Mouse (Mus musculus): ENCODE measurements around the gene Actn1. TPM values are rescaled to one million over a fixed set of nuclear protein-coding genes. Genes with fewer than 3 reads are reported as not detected.
A peak's percentile ranks its signal among the peaks of the same experiment; 100 is the strongest.
"Not testable (repeated sequence)": the region's sequence is repeated elsewhere in the genome, so short reads cannot be mapped to it uniquely, and the experiment has no call there.

Actn1 gene
- polyA plus RNA-seq (2012; ENCODE audit: insufficient read depth, low replicate concordance): 408 and 519 TPM in 2 replicates

GRCm38 (mm10) chr12:80260056-80260743 lies at the start of gene Actn1:
Actn1 (minus strand) TSS chr12:80260371.
- Histone ChIP-seq H3K4me1 (peaks cover 49% of the 10 kb centered on the region), H3K36me3 (replicated peaks; ENCODE audit: low read length) (peaks cover 16% of the 10 kb centered on the region), H3K9me3 (no peaks in the 10 kb centered on the region), H3K4me3 (replicated peaks) (peak within 1 kb of the TSS; percentile 99), H3K27me3 (replicated peaks) (peaks cover 28% of the 10 kb centered on the region)
- TF ChIP-seq GATA1 (IDR thresholded peaks at IDR 0.05; ENCODE audit: borderline replicate concordance, low read length): no peak
- TF ChIP-seq FLI1 (IDR thresholded peaks at IDR 0.05; ENCODE audit: low read length): no peak

- H3K9me3 ChIP-seq: peaks cover 28% of the 10 kb centered on the region
- TF ChIP-seq GATA1 (IDR thresholded peaks at IDR 0.05; ENCODE audit: borderline replicate concordance, low read length) (no peak), FLI1 (IDR thresholded peaks at IDR 0.05; ENCODE audit: low read length) (no peak)
- no peak overlapping the region for H3K4me3 ChIP-seq (replicated peaks)
- H3K36me3 ChIP-seq (replicated peaks; ENCODE audit: low read length): no peaks in the 10 kb centered on the region
- H3K4me1 ChIP-seq: no peaks in the 10 kb centered on the region
- peaks cover 8% of the 10 kb centered on the region for H3K27me3 ChIP-seq (replicated peaks)
Observed at GRCm38 (mm10) chr12:80307556-80307955, 47.4 kb upstream of the Actn1 start.

- Histone ChIP-seq H3K4me3 (replicated peaks) (no peak overlapping the region), H3K9me3 (peaks cover 28% of the 10 kb centered on the region), H3K36me3 (replicated peaks; ENCODE audit: low read length) (no peaks in the 10 kb centered on the region), H3K4me1 (peaks cover 5% of the 10 kb centered on the region), H3K27me3 (replicated peaks) (peaks cover 24% of the 10 kb centered on the region)
- TF ChIP-seq FLI1 (IDR thresholded peaks at IDR 0.05; ENCODE audit: low read length) (no peak), GATA1 (IDR thresholded peaks at IDR 0.05; ENCODE audit: borderline replicate concordance, low read length) (no peak)
Observed at GRCm38 (mm10) chr12:80304518-80304917, 44.3 kb upstream of the Actn1 start.

GRCm38 (mm10) chr12:80300833-80301456 lies 40.8 kb upstream of the Actn1 start:
- Histone ChIP-seq H3K9me3 (peaks cover 21% of the 10 kb centered on the region), H3K36me3 (replicated peaks; ENCODE audit: low read length) (no peaks in the 10 kb centered on the region), H3K4me1 (peaks cover 5% of the 10 kb centered on the region), H3K27me3 (replicated peaks) (peaks cover 38% of the 10 kb centered on the region), H3K4me3 (replicated peaks) (peak overlapping the region; percentile 17)
- TF ChIP-seq FLI1 (IDR thresholded peaks at IDR 0.05; ENCODE audit: low read length) (no peak), GATA1 (IDR thresholded peaks at IDR 0.05; ENCODE audit: borderline replicate concordance, low read length) (no peak)

- H3K27me3 ChIP-seq (replicated peaks): peaks cover 37% of the 10 kb centered on the region
- H3K4me1 ChIP-seq: peaks cover 9% of the 10 kb centered on the region
- TF ChIP-seq FLI1 (IDR thresholded peaks at IDR 0.05; ENCODE audit: low read length) (no peak), GATA1 (IDR thresholded peaks at IDR 0.05; ENCODE audit: borderline replicate concordance, low read length) (no peak)
- peaks cover 2% of the 10 kb centered on the region for H3K9me3 ChIP-seq
- no peaks in the 10 kb centered on the region for H3K36me3 ChIP-seq (replicated peaks; ENCODE audit: low read length)
- no peak overlapping the region for H3K4me3 ChIP-seq (replicated peaks)
Observed at GRCm38 (mm10) chr12:80298714-80299113, 38.5 kb upstream of the Actn1 start.

- H3K4me1 ChIP-seq: peaks cover 41% of the 10 kb centered on the region
- no peak overlapping the region for H3K4me3 ChIP-seq (replicated peaks)
- TF ChIP-seq FLI1 (IDR thresholded peaks at IDR 0.05; ENCODE audit: low read length): no peak
- no peak for TF ChIP-seq GATA1 (IDR thresholded peaks at IDR 0.05; ENCODE audit: borderline replicate concordance, low read length)
- H3K36me3 ChIP-seq (replicated peaks; ENCODE audit: low read length): no peaks in the 10 kb centered on the region
- peaks cover 37% of the 10 kb centered on the region for H3K27me3 ChIP-seq (replicated peaks)
- H3K9me3 ChIP-seq: peaks cover 7% of the 10 kb centered on the region; the same call in 1 of the 2 replicates
Observed at GRCm38 (mm10) chr12:80291895-80292435, 31.8 kb upstream of the Actn1 start.

GRCm38 (mm10) chr12:80290964-80291363 lies 30.8 kb upstream of the Actn1 start:
- TF ChIP-seq GATA1 (IDR thresholded peaks at IDR 0.05; ENCODE audit: borderline replicate concordance, low read length): no peak
- Histone ChIP-seq H3K4me1 (peaks cover 41% of the 10 kb centered on the region), H3K36me3 (replicated peaks; ENCODE audit: low read length) (no peaks in the 10 kb centered on the region), H3K27me3 (replicated peaks) (peaks cover 34% of the 10 kb centered on the region), H3K4me3 (replicated peaks) (no peak overlapping the region), H3K9me3 (peaks cover 7% of the 10 kb centered on the region; the same call in 1 of the 2 replicates)

GRCm38 (mm10) chr12:80290483-80290882 lies 30.3 kb upstream of the Actn1 start:
- TF ChIP-seq FLI1 (IDR thresholded peaks at IDR 0.05; ENCODE audit: low read length) (no peak), GATA1 (IDR thresholded peaks at IDR 0.05; ENCODE audit: borderline replicate concordance, low read length) (no peak)
- peaks cover 37% of the 10 kb centered on the region for H3K27me3 ChIP-seq (replicated peaks)
- H3K4me3 ChIP-seq (replicated peaks): no peak overlapping the region
- H3K4me1 ChIP-seq: peaks cover 41% of the 10 kb centered on the region
- H3K9me3 ChIP-seq: peaks cover 7% of the 10 kb centered on the region; the same call in 1 of the 2 replicates
- H3K36me3 ChIP-seq (replicated peaks; ENCODE audit: low read length): no peaks in the 10 kb centered on the region

GRCm38 (mm10) chr12:80289722-80290121 lies 29.6 kb upstream of the Actn1 start:
- H3K36me3 ChIP-seq (replicated peaks; ENCODE audit: low read length): no peaks in the 10 kb centered on the region
- peaks cover 7% of the 10 kb centered on the region; the same call in 1 of the 2 replicates for H3K9me3 ChIP-seq
- peaks cover 41% of the 10 kb centered on the region for H3K27me3 ChIP-seq (replicated peaks)
- TF ChIP-seq FLI1 (IDR thresholded peaks at IDR 0.05; ENCODE audit: low read length): no peak
- TF ChIP-seq GATA1 (IDR thresholded peaks at IDR 0.05; ENCODE audit: borderline replicate concordance, low read length): no peak
- peaks cover 41% of the 10 kb centered on the region for H3K4me1 ChIP-seq
- H3K4me3 ChIP-seq (replicated peaks): no peak overlapping the region

- TF ChIP-seq GATA1 (IDR thresholded peaks at IDR 0.05; ENCODE audit: borderline replicate concordance, low read length) (no peak), FLI1 (IDR thresholded peaks at IDR 0.05; ENCODE audit: low read length) (no peak)
- no peaks in the 10 kb centered on the region for H3K36me3 ChIP-seq (replicated peaks; ENCODE audit: low read length)
- no peak overlapping the region for H3K4me3 ChIP-seq (replicated peaks)
- no peaks in the 10 kb centered on the region for H3K9me3 ChIP-seq
- peaks cover 43% of the 10 kb centered on the region for H3K27me3 ChIP-seq (replicated peaks)
- H3K4me1 ChIP-seq: peaks cover 27% of the 10 kb centered on the region
Observed at GRCm38 (mm10) chr12:80285890-80286289, 25.7 kb upstream of the Actn1 start.

- H3K9me3 ChIP-seq; H3K36me3 ChIP-seq (replicated peaks; ENCODE audit: low read length); H3K4me3 ChIP-seq (replicated peaks): not testable (repeated sequence)
- Histone ChIP-seq H3K4me1 (peaks cover 20% of the 10 kb centered on the region), H3K27me3 (replicated peaks) (peaks cover 41% of the 10 kb centered on the region)
Observed at GRCm38 (mm10) chr12:80284251-80284650, 24.1 kb upstream of the Actn1 start.
